Mouse (Mus musculus): ENCODE data around the gene Jdp2.

The Jdp2 gene

DNA sequence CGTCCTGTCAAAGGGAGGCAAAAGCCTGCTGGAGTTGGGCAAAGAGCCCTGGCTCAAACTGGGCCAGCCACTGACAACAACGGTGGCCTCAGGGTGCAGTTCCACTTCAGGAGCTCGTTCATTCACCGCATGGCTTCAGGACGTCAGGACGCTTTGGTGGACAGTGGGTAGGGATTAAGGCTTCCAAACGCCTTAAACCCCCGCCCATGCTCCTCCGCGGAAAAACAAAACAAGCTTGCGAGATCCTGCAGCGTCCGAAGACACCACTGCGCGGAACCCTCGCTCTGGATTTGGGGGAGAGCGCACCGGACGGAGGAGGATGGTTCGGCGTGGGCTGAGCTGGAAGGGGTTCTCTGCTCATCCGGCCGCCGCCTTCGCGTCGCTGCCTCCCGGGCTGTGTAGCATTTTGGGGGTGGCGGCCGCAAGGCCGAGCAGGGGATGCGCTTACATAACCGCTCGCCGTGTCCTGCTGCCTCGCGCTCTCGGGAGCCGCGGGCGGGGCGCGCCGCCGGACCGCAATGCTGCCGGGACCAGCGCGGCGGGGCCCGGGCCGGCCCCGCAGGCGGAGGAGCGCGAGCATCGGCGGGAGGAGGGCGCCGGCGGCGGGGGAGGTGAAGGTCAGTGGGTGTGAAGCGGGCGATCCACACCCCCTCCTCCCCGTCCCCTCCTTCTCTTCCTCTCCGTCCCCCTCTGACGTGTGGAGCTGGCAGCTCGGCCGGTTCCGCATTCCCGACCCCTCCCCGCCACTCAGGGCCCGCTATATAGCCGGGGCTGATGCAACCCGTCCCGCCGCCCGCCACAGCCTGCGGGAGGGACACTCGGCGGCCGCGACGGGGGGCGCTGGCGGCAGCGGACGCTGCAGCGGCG lies at the start of gene Jdp2:
Gene Jdp2 (plus strand): TSS at position 417 of the 867 bp plus-strand sequence.
- DNase-seq (ENCODE audit: low read depth, low spot score) = no peak

DNA sequence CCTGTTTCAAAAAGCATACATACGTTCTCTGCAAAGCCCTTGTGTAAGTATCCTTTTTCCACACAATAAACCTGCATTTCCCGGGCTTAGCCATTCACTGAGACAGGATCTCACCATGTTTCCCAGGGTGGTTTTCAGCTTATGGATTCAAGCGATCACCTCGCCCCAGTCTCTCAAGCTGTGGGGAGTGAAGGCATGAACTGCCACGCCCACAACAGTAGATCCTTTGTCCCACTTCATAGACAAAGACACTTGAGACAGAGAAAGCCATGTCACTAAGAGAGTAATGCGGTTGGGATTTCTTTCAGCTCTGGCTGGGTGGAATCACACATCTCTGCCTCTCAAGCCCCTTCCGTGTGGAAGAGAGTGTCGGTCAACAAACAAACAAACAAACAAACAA lies 49.2 kb upstream of the Jdp2 start:
- no peak for DNase-seq (ENCODE audit: low read depth, low spot score)

DNA sequence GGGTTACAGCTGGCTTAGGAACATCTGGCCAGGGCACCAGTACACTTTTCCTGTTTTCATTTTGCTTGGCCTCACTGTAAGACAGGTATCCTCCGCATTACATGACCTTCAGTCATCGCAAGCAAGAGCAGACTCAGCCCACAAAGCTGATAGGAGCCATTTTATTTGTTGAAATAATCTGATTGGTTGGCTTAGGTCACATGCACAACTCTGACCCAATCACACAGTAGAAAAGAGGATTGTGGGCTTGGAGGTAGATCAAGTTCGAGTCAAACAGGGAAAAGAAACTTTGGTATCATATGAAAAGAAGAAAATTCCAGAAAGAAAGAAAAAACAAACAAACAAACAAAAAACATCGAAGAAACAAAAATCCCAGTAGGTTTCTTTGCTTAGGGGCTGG lies 48.4 kb upstream of the Jdp2 start:
- no peak for DNase-seq (ENCODE audit: low read depth, low spot score)

DNA sequence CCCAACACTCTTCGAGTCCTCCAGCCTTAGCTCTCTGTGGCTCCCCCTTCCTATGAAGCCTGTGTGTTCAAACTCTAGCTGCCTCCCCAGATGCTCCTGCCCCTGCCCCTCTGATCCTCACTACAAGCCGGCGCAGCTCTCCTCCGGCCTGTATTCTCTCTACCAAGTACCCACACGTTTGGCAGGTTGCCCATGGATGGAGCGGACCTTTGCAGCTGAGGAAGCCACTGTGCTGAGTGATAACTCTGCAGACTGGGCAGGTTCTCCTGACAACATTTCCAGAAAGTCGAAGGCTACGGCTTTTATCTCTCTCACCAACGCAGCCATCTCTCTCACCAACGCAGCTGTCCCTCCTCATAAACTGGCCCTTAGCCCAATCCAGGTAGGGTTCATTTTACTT lies 39.5 kb upstream of the Jdp2 start:
- DNase-seq (ENCODE audit: low read depth, low spot score) = no peak

DNA sequence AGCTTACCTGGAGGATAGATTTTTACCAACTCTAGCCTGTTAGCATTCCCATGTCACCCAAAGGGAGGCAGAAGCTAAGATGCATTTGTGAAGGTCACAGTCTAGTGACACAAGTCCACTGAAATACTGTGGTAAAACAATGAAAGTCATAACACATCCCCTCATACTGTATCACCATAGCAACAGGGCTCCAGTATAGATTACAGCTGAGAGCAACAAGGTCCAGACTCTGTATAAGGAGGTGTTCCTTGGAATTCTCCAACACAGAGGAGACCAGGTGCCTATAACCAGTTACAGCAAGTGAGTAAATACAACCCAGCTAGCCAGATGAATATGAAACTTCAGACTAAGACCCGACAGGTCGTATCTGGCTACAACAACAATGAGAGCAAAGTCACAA lies 33.4 kb upstream of the Jdp2 start:
- no peak for DNase-seq (ENCODE audit: low read depth, low spot score)

DNA sequence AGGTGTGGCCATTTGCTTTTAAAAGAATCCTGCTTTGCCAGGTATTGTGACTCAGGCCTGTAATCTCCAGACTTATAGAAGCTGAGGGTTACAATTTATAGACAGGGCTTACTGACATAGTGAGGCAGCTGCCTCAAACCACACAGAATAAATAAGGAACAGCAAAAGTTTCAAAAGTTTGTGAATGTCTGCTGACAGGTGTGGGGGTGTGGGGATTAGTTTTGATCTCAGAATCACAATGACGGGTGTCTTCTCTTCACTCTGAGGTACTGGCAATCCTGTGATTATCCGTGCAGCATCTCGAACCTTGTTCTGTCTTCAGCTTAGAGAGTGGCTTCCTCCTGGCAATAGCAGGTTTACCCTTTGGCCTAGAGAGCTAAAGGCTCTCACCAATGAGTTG lies 30.5 kb upstream of the Jdp2 start:
- no peak for DNase-seq (ENCODE audit: low read depth, low spot score)

DNA sequence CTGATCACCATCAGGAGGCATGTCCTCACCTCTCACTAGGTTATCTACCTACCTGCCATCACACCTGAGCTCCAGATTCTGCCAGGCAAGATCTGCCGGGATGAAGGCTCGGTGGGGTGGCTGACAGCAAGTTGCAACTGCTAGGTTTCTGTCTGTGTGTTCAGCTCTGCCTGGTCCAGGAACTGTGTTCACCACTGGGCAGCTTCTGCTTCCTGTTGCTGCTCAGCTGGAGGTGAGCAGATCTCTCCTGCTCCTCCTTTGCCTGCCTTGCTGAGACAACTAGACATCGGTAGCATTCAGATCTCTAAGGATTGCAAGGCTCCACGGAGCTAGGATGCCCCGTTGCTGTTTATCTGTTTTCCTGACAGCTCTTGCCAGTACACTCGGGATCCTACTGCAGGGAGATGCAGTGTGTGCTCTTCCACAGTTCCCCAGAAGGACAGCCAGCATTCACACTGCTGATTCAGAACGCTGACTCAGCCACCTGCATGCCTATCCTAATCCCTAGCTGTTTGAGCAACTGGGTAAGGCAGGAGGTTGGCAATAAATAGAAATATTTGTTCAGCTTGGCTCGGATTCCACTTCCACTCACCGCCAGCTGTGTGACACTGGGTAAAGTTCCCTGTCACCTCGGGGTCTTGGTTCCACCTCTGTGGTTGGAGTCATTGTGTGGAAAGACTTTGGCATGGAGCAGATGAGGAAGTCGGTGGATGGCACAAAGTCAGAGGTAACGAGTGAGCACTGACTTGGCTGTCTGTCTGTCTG lies 29.3 kb upstream of the Jdp2 start:
- no peak for DNase-seq (ENCODE audit: low read depth, low spot score)

DNA sequence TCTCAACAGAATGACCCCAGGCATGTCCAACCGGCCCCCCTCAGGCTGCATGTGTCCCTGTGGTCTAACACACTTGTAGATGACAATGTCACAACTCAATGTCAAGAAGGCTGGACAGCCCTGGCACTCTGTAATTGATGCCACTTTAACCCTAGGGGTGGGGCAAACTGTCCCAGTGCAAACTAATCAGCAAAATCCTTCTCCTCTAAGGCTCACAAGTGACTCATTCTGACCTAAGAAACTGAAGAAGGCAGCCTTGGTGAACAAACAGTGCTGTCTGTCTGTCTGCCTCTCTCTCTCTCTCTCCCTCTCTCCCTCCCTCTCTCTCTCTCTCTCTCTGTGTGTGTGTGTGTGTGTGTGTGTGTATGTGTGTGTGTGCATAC lies 28.7 kb upstream of the Jdp2 start:
- DNase-seq (ENCODE audit: low read depth, low spot score) = no peak

DNA sequence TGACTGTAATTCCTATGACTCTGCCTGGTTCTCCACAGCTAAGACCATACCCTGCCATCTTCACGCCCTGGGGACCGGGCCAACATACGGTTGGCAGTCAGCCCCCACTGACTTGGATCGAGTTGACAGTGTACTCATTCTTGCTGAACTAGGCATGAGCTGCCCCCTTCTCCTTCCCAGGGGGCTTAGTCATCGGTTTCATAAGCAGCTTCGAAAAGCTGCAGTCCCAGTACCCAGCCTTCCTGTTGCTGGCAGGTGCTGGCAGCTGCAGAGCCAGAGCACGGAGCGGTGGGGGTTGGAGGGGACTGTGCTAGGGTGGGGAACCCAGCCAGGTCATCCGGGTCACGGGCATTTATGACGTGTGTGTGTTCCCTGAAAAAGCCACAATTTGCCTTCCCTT lies 27.5 kb upstream of the Jdp2 start:
- no peak for DNase-seq (ENCODE audit: low read depth, low spot score)

DNA sequence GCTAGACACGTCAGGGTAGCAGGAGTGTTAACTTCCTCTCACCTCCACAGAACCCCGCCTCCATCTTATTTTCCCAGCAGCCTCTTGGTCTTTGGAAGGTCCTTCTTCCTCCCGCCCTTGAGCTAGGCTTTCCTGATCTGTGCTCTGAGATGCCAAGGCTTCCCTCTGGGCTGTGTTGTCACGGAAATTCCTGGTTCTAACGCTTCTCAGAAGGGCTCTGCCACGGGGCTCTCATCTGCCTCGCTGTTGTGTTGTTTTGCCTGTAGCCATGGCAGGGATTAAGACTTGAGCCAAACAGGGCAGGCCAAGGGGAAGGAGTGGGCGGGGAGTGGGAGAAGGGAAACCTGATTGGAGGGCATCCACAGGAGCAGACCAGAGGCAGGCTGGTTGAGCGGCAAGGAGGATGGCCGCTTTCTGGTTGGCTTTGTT lies 26.8 kb upstream of the Jdp2 start:
- DNase-seq (ENCODE audit: low read depth, low spot score) = no peak

DNA sequence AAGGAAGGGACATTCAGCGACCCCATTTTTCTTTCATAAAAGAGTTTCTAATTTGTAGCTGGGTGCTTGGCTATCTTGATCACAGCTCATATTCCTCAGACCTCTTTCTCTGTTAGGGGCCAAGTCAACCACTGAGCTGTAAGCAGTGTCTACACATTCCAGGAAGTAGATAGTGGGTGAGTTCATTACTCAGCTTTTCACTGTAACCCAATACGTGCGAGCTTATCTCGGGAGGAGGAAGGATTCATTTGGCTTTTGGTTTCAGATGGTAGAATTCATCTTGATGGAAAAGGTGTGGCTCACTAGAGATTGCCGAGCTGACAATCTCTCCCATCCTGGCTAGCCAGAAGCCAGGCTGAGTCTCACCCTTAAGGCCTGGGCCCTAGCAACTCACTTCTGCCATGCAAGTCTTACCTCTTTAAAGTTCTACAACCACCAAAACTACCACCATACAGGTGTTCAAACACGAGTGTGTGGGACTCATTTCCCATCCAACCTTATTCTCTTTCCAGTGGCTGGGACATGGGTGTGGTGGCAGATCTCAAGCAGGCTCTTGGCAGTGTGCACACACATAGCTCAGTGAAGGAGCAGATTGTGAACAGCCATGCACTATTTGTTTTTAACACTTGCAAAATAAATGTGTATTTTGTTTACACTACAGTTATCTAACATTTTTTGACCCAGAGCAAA lies 23.9 kb upstream of the Jdp2 start:
- DNase-seq (ENCODE audit: low read depth, low spot score) = no peak

DNA sequence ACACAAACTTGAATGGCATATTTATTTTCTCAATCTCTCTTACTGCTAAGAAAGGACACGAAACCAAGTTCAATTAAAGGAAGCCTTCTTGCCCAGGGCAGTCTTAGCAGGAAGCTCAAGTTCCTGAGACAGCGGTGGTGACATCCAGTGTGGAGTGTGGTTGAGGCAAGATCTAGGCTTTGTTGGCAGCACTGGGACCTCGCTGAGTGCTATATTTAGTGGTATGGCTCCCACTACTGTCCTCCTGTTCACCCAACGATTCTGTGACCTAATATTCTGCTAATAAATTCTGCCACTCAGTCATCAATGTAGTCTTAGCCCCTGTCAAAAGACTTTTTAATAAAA lies 23.4 kb upstream of the Jdp2 start:
- no peak for DNase-seq (ENCODE audit: low read depth, low spot score)

DNA sequence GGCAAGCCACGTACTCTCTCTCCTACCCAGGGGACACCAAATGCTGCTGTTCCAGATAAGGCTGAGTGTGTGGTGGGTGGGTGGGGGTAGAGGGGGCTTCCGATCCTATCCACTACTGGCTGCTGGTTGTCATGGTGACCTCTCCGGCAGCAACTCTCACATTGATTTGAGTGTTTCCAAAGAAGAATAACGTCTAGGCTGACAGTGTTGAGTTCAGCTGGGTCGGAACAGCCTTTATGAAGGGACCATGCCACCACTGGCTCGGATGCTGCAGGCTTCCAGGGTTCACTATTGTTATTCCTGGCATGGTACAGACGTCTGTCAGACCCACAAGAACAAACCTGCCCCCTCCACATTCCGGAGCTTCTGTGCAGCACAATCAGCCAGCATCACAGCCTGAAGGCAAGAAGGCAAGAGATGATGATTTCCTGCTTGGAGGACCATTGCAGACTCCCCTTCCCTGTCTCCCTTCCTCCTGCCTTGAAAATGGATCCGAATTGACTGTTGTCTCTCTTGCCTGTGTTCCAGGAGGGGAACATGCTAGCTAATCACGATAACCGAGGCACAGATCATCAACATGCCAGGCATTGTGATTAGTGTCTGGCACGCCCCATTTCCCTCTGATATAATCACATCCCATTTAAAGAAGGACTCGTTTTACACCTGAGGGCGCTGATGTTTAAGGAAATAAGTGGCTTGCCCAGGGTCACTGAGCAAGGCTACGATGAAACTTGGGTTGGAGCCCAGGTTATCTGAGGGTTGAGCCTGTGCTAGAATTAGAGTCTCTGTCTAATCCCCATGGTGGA lies 17.4 kb upstream of the Jdp2 start:
- no peak for DNase-seq (ENCODE audit: low read depth, low spot score)

DNA sequence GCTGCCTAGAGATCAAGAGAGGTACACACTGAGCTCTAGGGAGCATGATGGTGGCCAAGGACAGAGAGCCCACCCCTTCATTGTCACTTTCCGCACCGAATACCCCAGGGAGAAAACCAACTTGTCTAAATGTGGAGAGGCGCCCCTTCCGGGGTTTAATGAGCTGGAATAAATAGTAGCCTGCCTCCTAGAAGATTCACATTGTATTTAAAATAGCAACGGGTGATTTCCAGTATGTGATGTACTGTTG lies 16.8 kb upstream of the Jdp2 start:
- no peak for DNase-seq (ENCODE audit: low read depth, low spot score)

DNA sequence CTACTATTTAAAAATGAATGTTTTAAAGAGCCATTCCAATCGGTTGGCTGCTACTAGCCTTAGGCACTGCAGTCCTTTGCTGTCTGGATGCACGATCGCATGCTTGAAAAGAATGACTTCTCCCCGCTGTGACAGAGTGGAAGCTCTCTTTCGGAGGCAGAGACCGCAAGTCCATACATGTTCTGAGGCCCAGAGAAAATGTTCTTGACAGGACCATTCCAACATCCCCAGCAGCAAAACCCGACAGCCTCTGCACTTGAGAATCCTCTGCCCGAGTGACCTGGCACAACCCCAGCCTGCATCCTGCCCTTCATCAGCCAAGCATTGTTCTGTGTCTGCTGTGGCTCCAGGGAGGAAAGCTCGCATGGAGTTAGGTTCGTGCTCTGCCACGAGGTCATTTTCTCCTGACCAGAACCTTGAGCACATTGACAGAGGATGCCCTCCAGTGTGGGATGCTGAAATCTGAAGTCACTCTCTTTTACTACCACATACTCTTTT lies 13.0 kb upstream of the Jdp2 start:
- DNase-seq (ENCODE audit: low read depth, low spot score) = no peak

DNA sequence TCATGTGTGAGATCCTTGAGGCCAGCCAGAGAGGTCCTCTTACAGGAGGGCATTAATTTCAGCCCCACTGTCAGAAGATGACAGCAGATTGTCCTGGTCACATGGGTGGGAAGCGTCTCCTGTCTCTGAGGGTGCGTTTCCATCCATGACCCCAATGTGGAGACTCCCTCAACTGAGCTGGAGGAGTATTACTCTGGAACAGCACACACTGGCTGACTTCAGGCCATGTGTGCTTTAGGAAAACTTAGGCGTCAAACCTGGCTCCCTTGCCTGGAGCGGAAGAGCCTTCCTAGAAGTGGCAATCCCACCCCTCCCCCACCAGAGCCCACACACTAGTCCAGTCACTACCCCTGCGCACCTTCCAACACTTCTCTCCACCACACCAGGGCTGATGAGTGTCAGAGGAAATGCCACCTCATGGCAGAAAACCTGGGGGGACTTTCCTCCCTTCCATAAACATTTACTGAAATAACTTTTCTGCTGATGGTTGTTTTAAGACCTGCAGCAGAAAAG lies 8.9 kb upstream of the Jdp2 start:
- no peak for DNase-seq (ENCODE audit: low read depth, low spot score)

DNA sequence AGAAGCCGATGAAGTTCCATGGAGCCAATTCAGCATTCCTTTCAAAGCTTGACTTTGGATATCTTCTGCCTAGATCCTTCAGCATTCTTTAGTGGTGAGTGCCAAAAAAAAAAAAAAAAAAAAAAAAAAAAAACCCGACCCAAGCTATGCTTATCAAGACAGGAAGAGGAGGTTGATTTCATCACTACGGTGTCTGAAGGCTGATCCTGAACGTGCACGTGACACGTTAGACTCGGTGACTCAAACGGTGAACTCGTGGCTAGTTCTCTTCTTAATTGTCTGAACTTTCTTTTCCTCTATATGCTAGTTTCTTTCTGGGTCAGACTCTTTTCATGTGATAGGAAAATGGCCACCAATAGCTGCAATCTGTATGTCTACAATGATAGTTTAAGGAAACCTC lies 5.9 kb upstream of the Jdp2 start:
- DNase-seq (ENCODE audit: low read depth, low spot score) = no peak

DNA sequence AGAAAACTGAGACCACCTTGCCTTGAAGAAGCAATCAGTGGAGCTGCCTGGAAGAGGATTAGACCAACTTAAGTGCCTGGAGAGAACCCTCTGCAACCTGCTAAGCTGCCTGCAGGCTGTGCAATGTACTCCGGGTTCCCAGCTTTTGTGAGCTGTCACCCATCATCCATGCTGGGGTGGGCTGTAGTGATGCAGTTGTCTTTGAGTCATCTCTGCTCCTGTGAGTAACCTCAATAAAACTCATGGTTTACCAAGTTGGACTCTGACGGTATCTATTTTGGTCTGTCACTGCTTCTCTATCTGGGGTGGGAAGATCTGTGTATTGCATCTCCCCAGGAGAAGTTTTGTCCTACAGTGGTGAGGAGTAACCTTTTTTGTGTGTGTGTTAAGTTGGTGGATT lies 4.4 kb upstream of the Jdp2 start:
- no peak for DNase-seq (ENCODE audit: low read depth, low spot score)

DNA sequence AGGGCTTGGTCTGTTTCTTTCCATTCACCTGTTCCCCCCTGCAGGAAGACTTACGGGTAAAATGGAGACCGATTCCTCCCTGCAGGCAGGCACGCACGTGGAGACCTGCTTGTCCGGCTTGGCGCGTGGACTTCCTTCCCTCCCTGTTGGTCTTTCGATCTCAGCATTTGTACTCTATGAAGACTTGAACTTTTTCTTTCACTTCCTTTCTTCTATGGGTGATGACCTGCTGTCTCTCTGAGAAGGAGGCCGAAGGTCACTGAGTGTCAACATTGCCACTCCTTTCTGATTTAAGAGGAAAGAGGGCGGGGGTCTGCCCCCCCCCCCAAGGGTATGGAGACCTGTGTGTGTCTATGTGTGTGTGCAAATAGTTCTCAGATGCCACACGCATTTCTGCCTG lies 774 bp upstream of the Jdp2 start:
- no peak for DNase-seq (ENCODE audit: low read depth, low spot score)

DNA sequence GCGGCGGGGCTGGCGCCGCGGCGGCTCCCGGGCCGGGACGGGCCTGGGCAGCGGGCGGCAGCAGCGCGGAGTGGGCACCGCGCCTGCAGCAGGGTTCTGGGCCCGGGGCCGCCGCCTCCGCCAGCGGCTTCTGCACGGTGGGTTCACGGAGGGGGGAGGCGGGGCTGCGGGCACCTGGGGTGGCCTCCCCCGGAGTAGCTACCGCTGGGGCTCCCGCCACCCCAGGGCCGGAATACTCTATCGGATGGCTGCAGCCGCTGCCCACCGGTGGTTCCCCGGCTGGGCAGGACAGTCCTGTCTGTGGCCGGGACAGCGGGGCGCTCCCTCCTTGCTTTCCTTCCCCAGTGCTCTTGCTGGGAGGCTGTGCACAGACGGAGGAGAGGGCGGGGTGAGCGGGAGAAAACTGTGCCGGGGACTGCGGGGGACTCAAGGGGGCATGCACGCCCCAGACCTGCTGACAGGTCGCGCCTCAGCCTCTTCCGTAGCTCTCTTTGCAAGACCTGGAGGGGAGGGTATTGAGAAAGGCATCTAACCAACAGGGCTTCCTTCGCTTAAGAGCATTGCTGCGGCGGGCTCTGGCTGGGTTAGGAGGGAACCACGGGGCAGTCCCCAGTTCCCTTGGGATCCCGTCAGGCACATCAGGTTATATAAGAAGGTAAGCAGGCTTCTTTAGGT lies 788 bp downstream of the Jdp2 start:
- no peak for DNase-seq (ENCODE audit: low read depth, low spot score)

DNA sequence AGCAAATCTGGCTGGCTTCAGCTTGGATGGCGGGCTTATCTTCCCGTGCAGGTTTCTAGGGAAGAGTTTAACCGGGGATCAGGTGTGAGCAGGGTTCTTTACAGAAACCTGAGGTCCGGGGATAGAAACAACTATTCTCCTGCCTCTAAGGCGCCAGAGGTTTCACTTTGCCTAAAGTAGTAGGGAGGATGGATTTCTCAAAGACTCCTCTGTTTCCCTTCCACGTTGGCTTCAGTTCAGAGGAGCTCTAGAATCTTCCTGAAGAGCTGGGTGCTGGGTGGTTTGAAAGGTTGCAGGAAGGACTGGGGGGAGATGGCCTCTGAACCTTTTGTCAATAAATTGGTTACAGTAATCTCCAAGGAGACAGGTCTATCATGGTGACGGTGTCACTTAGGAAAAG lies 1.8 kb downstream of the Jdp2 start:
- no peak for DNase-seq (ENCODE audit: low read depth, low spot score)

All from c-Kit-negative CD71-positive TER-119-positive erythroid progenitor cells, embryonic 14.5 days (primary cell).